Mouse (Mus musculus): ENCODE results near the gene Ildr1. TPM values are rescaled to one million over a fixed set of nuclear protein-coding genes. Genes with fewer than 3 reads are reported as not detected.

The Ildr1 gene
- polyA plus RNA-seq, 1 experiment = 0.24 TPM

DNA sequence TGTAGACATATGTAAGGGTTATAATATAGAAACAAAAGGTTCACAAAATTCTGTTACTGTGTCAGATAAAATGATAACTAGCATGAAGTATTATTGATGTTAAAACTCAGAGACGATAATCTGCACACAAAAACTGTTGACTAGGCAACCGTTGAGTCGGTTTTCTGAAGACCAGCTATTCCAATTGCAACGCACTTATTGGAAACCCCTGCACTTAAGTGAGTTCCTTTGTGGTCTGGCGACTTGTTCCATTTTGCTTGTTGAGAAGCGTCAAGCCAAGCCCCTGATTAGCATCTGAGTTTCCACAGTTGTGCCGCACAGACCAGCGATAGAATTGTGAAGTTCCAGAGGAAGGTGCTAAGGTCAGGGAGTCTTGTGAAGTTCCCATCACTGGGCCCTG is 3.6 kb downstream of the Ildr1 start:
- DNase-seq (ENCODE audit: extremely low spot score in 1 of 2, low spot score in 1 of 2) = no peak

DNA sequence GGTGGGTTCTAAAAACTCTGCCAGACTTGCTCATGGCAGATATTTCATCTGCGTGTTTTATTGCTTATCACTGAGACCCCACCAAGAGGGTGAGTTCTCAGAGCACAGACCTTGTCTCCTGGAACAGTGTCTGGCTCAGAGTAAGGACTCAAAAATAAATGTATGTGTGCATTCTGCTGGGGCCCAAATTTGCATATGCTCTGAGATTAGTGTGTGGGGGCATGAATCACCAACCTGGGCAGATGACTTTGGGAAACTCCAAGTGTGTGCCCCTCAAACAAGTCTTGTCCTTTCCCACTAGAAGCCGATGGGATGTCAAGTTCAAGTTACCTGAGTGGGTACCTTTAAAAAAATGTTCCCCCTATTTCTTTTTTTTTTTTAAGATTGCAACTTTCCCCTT is 6.7 kb downstream of the Ildr1 start:
- DNase-seq (ENCODE audit: extremely low spot score in 1 of 2, low spot score in 1 of 2) = no peak

DNA sequence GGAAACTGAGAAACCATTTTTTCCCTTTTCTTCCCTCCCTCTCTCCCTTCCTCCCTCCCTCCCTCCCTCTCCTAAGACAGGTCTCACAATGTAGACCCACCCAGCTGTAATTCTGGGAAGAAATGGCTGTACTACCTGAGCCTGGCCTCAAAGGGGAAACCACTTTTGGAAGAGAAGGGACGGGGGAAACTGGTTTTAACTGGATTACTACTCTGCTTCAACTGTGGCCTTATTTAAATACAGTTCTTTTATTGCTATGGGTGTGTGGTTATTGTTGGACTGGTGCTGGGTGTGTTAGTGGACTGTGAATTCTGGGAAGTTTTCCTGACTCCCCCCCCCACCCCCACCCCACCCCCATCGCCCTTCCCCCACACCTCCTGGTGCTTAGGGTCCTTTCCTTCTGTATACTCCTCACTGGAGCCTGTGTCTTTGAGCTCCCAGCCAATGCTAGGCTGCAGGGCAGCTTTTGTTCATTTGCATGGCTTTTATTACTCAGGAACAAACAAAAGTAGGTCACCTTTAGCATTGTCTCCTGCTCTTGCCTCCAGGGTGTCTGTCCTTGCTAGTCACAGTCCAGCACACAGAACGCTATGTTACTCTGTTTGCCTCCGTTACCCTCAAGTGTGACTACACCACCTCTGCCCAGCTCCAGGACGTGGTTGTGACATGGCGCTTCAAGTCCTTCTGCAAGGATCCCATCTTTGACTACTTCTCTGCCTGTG is 14.1 kb downstream of the Ildr1 start:
- no peak for DNase-seq (ENCODE audit: extremely low spot score in 1 of 2, low spot score in 1 of 2)

DNA sequence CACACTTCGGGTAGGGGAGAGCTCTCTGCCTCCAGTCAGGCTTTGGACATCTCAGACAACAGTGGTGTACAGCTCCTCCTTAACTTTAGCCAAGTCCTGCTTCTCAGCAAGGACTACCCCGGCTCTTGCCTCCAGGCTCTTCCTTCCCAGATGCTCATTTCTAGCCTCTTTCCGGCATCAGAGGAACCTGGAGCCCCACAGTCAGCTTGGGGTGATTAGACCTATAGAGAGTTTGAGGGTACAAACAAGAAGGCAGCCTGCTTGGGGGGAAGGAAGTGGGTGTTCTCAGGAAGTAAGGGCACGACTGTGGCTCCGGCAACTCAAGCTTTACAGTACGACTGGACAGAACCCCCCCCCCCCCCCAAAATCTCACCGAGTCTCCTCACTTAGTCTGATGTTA is 15.0 kb downstream of the Ildr1 start:
- DNase-seq (ENCODE audit: extremely low spot score in 1 of 2, low spot score in 1 of 2) = no peak

DNA sequence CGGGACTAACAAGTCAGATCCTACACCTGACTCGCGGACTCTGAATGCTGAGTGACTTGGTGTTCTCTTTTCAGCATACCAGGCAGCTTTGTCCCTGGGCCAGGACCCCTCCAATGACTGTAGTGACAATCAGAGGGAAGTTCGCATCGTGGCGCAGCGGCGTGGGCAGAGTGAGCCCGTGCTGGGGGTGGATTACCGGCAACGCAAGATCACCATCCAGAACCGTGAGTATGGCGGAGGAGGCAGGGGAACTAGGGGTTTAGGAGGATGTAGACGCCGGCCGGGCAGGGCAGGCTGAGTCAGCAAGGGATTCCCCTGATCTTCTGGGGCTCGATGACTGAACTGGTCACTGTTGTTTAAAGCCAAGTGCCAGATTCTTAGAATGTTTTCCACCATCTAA is 15.6 kb downstream of the Ildr1 start:
- DNase-seq (ENCODE audit: extremely low spot score in 1 of 2, low spot score in 1 of 2) = no peak

DNA sequence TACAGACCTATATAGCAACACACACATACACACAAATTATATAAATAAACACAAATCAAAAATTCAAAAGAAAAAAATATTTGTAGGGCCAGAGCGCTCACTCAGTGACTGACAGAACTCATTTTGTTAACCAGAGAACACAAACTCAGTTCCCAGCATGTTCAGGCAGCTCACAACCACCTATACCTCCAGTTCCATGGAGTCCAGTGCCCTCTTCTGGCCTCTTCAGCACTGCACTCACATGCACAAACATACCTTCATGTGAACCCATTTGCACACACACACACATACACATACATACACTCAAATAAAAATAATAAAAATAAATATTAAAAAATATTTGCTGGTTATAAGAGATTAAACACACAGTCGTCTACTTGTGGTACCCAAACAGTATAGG is 17.0 kb downstream of the Ildr1 start:
- no peak for DNase-seq (ENCODE audit: extremely low spot score in 1 of 2, low spot score in 1 of 2)

DNA sequence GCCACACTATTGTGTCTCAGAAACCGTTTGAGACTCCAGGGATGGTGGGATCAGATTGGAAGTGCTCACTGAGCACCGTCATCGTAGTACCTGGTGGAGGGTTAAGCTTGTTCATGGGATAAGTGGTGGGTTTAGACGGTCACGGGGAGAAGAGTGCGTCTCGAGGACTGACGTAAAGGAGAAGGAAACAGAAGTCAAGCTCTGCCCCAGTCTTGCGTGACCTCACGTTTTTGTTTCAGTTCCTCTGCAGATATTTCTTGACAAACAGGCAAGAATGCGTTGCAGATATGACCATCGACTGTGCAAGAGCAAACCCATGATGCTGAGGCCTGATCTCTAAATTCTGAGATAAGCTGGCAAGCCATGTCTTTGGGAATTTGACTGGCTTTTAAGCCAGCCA is 18.0 kb downstream of the Ildr1 start:
- no peak for DNase-seq (ENCODE audit: extremely low spot score in 1 of 2, low spot score in 1 of 2)

DNA sequence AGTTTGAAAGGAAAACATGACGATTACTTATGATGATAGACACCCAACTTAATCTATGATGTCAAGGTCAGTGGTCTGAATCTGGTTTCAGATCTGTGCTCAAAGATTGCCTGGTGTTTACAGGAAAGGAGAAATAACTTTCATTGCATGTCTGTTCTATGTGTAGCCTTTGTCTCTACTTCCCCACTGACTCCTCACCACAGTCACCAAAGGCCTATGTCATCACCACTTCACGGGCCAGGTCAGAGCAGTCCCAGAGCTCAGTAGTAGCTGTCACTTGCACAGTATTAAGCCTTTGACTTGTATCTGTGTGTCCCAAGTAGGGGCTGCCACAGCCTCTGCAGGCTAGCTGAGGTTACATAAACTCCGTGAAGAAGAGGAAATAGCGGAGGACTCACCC is 23.7 kb downstream of the Ildr1 start:
- no peak for DNase-seq (ENCODE audit: extremely low spot score in 1 of 2, low spot score in 1 of 2)

DNA sequence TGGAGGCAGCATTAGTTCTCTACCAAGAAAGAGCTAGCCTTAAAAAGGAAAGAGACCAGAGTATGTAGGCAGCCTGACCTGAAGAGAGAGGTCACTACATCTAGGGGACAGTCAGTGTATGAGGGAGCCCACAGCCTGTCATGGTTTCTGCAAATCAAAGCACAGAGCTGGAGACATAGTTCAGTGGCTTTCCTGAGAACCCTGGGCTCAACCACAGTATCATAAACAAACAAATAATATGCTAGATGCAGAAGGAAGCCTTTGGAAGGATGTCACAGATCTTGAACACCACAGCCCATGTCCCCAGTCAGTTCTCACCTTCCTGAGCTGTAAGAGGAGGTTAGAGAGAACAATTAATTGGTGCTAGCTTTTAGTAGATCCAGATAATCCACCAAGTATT is 24.9 kb downstream of the Ildr1 start:
- DNase-seq (ENCODE audit: extremely low spot score in 1 of 2, low spot score in 1 of 2) = no peak

DNA sequence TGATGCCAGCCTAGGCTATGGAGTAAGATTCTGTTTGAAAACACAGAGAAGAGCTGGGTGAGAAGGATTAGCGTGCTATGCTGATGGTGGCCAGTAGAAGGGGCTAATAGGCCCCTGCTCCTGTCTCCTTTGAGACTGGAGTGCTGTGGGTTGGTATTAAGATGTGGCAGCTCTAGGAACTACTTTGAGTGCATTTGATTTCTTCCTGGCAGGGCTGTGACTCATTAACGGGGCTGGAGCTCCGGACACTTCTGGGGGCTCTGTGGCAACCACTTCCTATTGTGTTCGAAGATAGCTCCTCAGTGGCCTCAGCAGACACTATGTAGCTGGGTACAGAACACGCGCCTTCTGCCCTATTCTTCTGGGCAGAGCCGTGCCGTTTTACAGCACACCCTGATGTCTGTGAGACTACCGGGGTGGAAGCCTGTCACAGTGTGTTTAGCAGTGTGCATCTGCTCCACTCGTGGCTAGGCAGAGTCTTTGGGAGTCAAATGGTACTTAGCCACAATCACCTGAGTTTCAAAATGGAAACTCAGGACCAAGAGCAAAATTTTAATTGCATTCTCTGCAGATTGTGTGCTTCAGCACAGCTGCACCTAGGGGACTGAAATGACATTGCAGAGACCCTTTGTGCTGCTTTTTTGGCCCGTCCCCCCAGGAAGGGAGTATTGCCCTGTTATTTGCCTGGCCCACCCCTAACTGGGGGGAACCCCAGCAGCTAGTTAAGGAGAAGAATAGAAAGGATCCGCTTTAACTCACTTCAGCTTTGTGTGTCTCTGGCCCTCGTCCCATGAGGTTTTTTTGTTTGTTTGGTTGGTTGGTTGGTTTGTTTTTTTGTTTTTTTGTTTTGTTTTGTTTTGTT is 26.6 kb downstream of the Ildr1 start:
- no peak for DNase-seq (ENCODE audit: extremely low spot score in 1 of 2, low spot score in 1 of 2)

DNA sequence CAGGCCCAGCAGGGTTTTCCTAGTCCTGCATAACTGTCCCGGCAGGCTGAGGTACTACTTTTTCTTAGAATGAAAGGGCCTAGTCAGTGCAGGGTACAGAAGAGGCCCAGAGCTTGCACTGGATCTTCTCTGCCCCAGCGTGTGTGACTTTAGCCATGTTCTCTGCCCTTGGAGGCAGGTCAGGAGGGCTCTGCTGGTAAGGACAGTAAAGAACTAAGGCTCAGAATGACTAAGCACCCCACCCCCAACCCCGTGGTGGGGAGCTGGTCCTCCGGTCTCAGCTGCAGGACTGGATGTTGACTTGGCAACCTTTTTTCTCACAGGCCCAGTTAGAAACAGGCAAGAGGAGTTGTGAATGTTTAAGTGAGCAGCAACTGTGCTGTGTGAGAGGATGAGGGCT is 29.0 kb downstream of the Ildr1 start:
- DNase-seq (ENCODE audit: extremely low spot score in 1 of 2, low spot score in 1 of 2) = no peak

DNA sequence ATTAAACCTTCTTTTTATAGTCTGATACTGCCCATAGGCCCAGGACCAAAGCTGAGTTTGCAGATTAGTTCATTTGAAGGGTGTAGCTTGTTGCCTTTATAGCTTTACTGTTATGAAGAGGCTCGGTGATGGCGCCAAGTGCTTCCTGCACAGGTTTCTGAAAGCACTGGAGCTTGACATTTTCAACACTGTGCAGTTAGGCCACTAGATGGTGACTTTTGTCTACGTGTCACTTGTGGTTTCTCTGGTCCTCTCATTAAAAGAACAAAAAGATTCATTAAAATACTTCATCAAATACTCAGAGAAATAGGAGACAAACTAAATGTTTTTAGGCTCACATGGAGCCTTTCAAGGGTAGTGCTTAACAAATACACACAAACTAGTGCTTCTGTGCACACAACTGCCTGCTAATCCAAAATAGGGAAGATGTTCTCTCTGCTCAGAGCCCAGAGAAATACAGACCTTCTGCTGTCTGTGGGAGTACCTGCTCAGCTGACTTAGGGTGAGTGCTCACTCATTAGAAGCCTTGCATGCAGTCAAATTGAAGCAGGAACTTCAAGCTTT is 30.2 kb downstream of the Ildr1 start:
- DNase-seq (ENCODE audit: extremely low spot score in 1 of 2, low spot score in 1 of 2) = peak in 1 of 2 experiments; percentile 25

DNA sequence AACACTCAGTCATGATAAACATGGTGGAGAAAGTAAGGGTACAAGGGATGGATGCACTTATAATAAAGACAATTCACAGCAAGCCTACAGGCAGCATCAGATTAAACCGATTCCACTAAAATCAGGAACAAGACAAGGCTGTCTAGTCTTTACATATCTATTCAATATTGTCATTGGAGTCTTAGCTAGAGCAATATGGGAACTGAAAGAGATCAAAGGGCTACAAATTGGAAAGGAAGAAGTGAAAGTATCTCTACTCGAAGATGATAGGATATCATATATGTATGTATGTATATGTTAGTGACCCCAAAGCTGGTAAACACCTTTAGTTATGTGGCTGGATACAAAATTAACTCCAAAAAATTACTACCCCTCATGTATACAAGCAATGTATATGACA is 35.2 kb downstream of the Ildr1 start:
- DNase-seq (ENCODE audit: extremely low spot score in 1 of 2, low spot score in 1 of 2) = no peak

DNA sequence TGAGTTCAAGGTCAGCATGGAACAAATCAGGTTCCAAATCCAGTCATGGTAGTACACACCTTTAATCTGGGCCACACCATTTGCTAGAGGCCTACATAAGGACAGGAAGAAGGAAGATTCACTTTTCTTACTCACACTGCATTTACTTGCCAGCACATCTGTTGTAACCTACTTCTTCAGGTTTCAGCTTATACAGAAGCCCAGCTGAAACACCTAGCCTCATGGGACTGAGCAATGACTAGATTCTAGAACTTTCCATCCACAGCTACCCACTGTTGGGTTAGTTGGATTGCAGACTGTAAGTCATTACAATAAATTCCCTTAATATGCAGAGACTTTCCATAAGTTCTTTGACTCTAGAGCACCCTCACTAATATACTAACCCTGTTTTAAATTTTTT is 38.8 kb downstream of the Ildr1 start:
- no peak for DNase-seq (ENCODE audit: extremely low spot score in 1 of 2, low spot score in 1 of 2)

DNA sequence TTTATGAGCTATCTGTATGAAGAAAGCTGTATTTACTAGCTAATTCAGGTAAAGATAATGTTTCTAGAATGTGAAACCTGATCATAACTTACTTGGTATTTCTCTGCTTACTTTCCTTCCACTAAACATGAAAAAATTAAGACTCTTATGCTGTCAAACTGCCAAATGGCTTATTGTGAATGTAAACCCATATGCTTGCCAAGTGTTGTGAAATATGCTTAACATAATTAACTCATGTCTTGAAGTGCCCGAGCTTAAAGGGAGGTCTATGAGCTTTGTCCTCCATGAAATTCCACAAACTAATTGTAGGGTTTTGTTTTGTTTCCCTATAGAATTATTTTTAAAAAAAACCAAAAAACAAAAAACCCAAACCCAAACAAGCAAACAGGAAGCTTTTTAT is 40.0 kb downstream of the Ildr1 start:
- DNase-seq (ENCODE audit: extremely low spot score in 1 of 2, low spot score in 1 of 2) = no peak

DNA sequence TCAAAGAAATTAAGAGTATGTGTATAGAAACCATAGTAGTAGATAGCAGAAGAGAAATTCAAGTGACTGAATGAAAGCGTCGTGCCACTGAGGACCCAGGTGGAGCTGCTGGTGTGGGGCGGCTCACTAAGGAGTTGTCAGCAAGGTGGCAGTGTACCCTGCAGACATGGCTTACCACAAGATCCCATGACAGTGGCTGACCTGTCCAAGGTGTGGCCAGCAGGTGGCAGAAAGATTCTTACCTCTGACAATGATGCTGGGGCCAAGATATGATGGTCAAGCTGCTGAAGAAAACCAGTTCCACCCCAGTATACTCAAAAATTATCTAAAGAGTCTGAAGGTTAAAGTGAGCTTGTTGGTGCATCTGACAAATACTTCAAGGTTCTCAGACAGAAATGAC is 41.6 kb downstream of the Ildr1 start:
- DNase-seq (ENCODE audit: extremely low spot score in 1 of 2, low spot score in 1 of 2) = no peak

DNA sequence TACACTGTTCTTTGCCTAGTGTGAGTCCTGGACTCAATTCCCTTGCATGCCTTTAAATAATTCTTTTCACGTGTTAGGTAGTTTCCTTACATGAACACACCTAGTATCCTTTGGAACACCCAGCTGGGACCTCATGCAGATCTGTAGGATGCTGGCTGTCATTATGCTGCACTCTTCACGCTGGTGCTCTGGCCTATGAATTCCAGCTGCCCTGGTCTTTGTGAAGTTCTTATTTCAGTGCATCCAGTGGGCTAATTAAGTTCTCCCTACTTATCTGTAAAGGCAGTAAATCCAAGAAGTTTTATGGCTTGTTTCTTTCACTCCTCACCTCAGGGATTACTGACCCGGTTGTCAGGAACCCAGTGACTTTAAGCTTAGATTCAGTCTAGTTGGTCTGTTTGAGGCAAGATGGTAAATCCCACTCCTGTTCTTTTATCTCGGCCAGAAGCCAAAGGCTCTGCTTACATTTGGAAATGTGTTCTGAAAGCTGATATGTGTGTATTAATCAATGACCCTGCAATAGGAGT is 45.7 kb downstream of the Ildr1 start:
- DNase-seq (ENCODE audit: extremely low spot score in 1 of 2, low spot score in 1 of 2) = no peak

DNA sequence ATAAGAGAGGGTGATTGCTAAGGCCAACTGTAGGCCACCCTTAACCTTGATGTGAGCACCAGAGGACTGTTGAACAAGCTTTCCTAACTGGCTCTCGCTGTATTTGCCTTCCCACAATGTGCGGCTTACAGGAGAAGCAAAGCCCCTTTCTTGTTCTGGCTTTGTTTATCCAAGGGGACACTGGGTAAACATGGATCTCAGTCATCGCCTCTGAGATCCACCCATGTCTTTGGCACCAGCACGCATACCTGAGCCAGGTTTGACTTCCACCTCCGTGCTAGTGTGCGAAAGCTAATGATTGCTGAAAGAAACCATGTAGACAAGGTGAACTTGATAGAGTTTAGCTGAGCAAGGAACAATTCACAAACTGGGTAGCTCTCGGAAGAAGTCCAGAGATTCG is 49.8 kb downstream of the Ildr1 start:
- no peak for DNase-seq (ENCODE audit: extremely low spot score in 1 of 2, low spot score in 1 of 2)

DNA sequence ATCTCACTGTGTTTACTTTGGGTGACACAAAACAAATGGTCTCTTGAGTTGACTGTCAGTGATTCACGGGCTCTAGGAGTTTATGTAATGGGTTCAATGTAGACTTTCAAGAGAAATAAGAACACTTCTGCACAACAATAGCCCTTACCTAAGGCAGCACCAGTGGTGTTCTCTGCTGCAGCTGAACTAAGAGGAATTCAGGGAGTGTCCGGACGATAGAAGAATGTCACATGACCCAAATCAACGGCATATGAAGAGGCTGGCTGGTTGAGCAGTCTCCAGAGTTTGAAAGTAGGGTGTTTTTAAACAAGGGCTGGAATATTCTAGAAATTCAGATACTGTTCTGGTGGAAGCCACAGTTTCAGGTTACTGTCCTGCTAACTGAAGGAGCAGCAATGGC is 53.3 kb downstream of the Ildr1 start:
- no peak for DNase-seq (ENCODE audit: extremely low spot score in 1 of 2, low spot score in 1 of 2)

DNA sequence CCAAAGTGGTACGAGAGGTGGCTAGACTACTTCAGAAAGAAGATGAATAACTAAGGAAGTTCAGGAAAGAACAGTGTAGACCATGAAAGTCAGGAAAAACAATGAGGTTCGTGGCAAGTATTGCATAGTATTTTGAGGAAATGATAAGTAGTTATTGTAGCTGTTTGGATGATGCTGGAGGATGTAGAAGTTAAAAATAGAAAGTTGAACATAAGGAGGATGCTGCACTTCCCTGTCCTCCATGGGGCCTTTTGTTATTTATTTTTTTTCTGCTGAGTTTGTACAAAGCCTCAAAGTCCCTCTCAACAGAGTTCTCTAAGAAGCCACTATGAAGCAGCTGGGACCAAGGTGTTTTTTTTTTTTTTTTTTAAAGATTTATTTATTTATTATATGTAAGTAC is 54.0 kb downstream of the Ildr1 start:
- DNase-seq (ENCODE audit: extremely low spot score in 1 of 2, low spot score in 1 of 2) = no peak

DNA sequence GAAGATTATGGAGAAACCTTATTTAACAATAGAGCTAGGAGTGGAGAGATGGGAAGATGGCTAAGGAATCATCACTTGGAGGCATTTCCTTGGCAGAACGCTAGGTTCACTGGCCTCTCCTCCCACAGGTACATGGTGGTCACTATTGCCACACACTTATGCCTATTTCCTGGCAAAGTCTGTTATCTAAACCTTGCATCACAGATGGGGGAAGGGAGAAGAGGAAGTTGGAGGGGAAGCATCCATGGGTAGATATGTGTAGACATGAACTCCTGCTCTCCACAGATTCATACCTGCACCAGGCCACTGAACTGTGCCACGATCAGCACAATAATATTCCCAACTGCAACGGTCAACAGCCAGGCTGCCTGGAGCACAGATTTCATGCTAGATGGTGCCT is 58.2 kb downstream of the Ildr1 start:
- no peak for DNase-seq (ENCODE audit: extremely low spot score in 1 of 2, low spot score in 1 of 2)

Measured in frontal cortex, adult 2 months (tissue).